Comparison of ENCODE assay signal across 7 mouse cellular contexts in genomic region chr1:73901496-73901899, GRCm38 (mm10).
A peak's percentile ranks its signal among the peaks of the same experiment; 100 is the strongest.
DNase-seq lines count a peak whose midpoint lies in the region; ATAC-seq and TF ChIP-seq lines count a peak whose summit lies in the region.

No protein-coding gene starts in this region.

- CTCF ChIA-PET in Patski (lab: Charles Lee): interaction anchor here (0.9 to 3.0 kb wide), 16 partner anchors 8 to 294 kb away, joined by 3 to 18 read pairs (median 4); partner anchors contain the start of gene Rufy4

- in situ Hi-C loops in Patski (cut with MboI; ENCODE audit: low pct_unique_long_range_greater_than_20kb): loop anchor here (5.0 kb wide), 3 partner anchors 86 to 226 kb away; partner anchors contain the start of gene Rufy4

- no peak overlapping the region for H3K4me2 ChIP-seq in forebrain, embryonic 12.5 days
- no peak overlapping the region for H3K4me2 ChIP-seq in hindbrain, embryonic 11.5 days (replicated peaks; ENCODE audit: low read depth, low read length)

- POLR2A ChIA-PET in Patski (lab: Charles Lee): interaction anchor here (1.0 to 1.4 kb wide), 3 partner anchors 130 to 180 kb away, joined by 3 read pairs; no protein-coding TSS in a partner anchor

- no peak for DNase-seq in Patski (ENCODE audit: low read depth, low spot score)
- DNase-seq in hindbrain, embryonic 11.5 days (ENCODE audit: low spot score): peak; percentile 86
- peak; percentile 73 to 84 for DNase-seq in layer of hippocampus, adult 2 months (ENCODE audit: low spot score in 2 of 2)
- peak; percentile 80 for DNase-seq in lung, postnatal 10 days
- peak; percentile 78 for DNase-seq in retina, postnatal 1 day

- H3K4me1 ChIP-seq in forebrain, embryonic 12.5 days: peaks cover 11% of the 10 kb centered on the region; the same call in 1 of the 2 replicates
- no peaks in the 10 kb centered on the region for H3K4me1 ChIP-seq in hindbrain, embryonic 11.5 days (replicated peaks; ENCODE audit: control insufficient read depth, insufficient read depth, low read length)

- no peaks in the 10 kb centered on the region for H3K36me3 ChIP-seq in forebrain, embryonic 12.5 days (replicated peaks)
- no peaks in the 10 kb centered on the region for H3K36me3 ChIP-seq in hindbrain, embryonic 11.5 days (ENCODE audit: control insufficient read depth, insufficient read depth, low read length)

- peak; percentile 49 for ATAC-seq in Patski
- peak; percentile 75 for ATAC-seq in cerebellum, adult (ENCODE audit: insufficient number of reproducible peaks, low FRiP score, low TSS enrichment)
- peak; percentile 41; the same call in 1 of the 2 replicates for ATAC-seq in forebrain, embryonic 12.5 days (ENCODE audit: low FRiP score)
- peak; percentile 60; the same call in 1 of the 2 replicates for ATAC-seq in hindbrain, embryonic 11.5 days (ENCODE audit: low FRiP score)

- no peaks in the 10 kb centered on the region for H3K9me3 ChIP-seq in forebrain, embryonic 12.5 days
- H3K9me3 ChIP-seq in hindbrain, embryonic 11.5 days (ENCODE audit: control insufficient read depth, low read length): no peaks in the 10 kb centered on the region

- H3K27me3 ChIP-seq in Patski: no peaks in the 10 kb centered on the region
- no peaks in the 10 kb centered on the region for H3K27me3 ChIP-seq in forebrain, embryonic 12.5 days
- H3K27me3 ChIP-seq in hindbrain, embryonic 11.5 days (ENCODE audit: control insufficient read depth, insufficient read depth, low read length): no peaks in the 10 kb centered on the region

- WGBS in forebrain, embryonic 12.5 days: 7% methylated on average over 3 of the region's 3 CpGs
- 7% methylated on average over 3 of the region's 3 CpGs for WGBS in hindbrain, embryonic 11.5 days

- TF ChIP-seq CTCF in Patski (IDR thresholded peaks at IDR 0.05): no peak
- peak; percentile 97 for TF ChIP-seq CTCF in layer of hippocampus, adult 2 months (conservative IDR thresholded peaks at IDR 0.05)

- no peak overlapping the region for H3K27ac ChIP-seq in forebrain, embryonic 12.5 days
- H3K27ac ChIP-seq in hindbrain, embryonic 11.5 days (ENCODE audit: low read depth, low read length): no peak overlapping the region
- no peak overlapping the region for H3K27ac ChIP-seq in layer of hippocampus, adult 2 months

- H3K4me3 ChIP-seq in forebrain, embryonic 12.5 days (replicated peaks): no peak overlapping the region
- no peak overlapping the region for H3K4me3 ChIP-seq in hindbrain, embryonic 11.5 days (ENCODE audit: low read depth, low read length)
- H3K4me3 ChIP-seq in layer of hippocampus, adult 2 months: no peak overlapping the region

- H3K9ac ChIP-seq in forebrain, embryonic 12.5 days: no peak overlapping the region
- H3K9ac ChIP-seq in hindbrain, embryonic 11.5 days (ENCODE audit: low read depth, low read length): no peak overlapping the region
